Mouse (Mus musculus) ES-E14 (cell line): ENCODE measurements at regions not wholly inside any gene's neighbourhood (a gene's known extent, or its start where the extent isn't known, plus 50 kb on each side); places are given as distances from the start of the nearest gene placed in this dataset.
"Not testable (repeated sequence)": the region's sequence is repeated elsewhere in the genome, so short reads cannot be mapped to it uniquely, and the experiment has no call there.

Source experiments
- DNase-seq: peaks from one replicate; pipeline ENCODE4 v3.0.0-alpha.2; 2013; ENCODE audit warnings: low read depth, low spot score
- H3K27ac ChIP-seq: 2 replicates; pipeline ENCODE4 v1.5.1; 2012; ENCODE audit warnings: low read depth, mild to moderate bottlenecking, low read length, moderate library complexity, mixed read lengths; ENCODE audit not compliant: poor library complexity, insufficient read depth, severe bottlenecking
- H3K36me3 ChIP-seq: 2 replicates; pipeline ENCODE4 v1.6.1; 2012; ENCODE audit warnings: mild to moderate bottlenecking, low read length, moderate library complexity, mixed read lengths; ENCODE audit not compliant: control insufficient read depth, poor library complexity, insufficient read depth, severe bottlenecking
- H3K4me1 ChIP-seq, 2 experiments: fragments of 150-350 bp in 1 of 2; sonication (generic) in 1 of 2; 2 replicates each; pipeline ENCODE4 v1.6.1; 2012; ENCODE audit warnings: low read length in 2 of 2, mild to moderate bottlenecking in 1 of 2, mixed read lengths in 1 of 2; ENCODE audit not compliant: control insufficient read depth in 2 of 2, insufficient read depth in 2 of 2, poor library complexity in 1 of 2
- H3K4me3 ChIP-seq, 2 experiments: fragments of 150-350 bp in 1 of 2; sonication (generic) in 1 of 2; 2 replicates each; pipeline ENCODE4 v1.5.1; 2012; ENCODE audit warnings: low read length in 2 of 2, low read depth in 1 of 2, mild to moderate bottlenecking in 1 of 2, mixed read lengths in 1 of 2; ENCODE audit not compliant: insufficient read depth in 1 of 2, poor library complexity in 1 of 2, severe bottlenecking in 1 of 2
- H3K9ac ChIP-seq: 2 replicates; pipeline ENCODE4 v1.6.1; 2012; ENCODE audit warnings: low read depth, mild to moderate bottlenecking, low read length, mixed read lengths; ENCODE audit not compliant: poor library complexity, insufficient read depth, severe bottlenecking
- H3K9me3 ChIP-seq: fragments of 150-350 bp; sonication (generic); 2 replicates; pipeline ENCODE4 v1.6.1; 2012; ENCODE audit warnings: low read depth, mild to moderate bottlenecking, low read length; ENCODE audit not compliant: control insufficient read depth, insufficient read depth
- CHD2 ChIP-seq: IDR thresholded peaks from 2 replicates; pipeline ENCODE4 v1.6.1; 2014; ENCODE audit warnings: mild to moderate bottlenecking, low read depth, low read length, inconsistent platforms
- HCFC1 ChIP-seq: IDR thresholded peaks from 2 replicates; pipeline ENCODE4 v1.6.1; 2012; ENCODE audit warnings: low read length, inconsistent platforms, borderline replicate concordance; ENCODE audit not compliant: insufficient read depth
- MAFK ChIP-seq: IDR thresholded peaks from 2 replicates; pipeline ENCODE4 v1.6.1; 2014; ENCODE audit warnings: mild to moderate bottlenecking, low read depth, low read length, inconsistent platforms; ENCODE audit not compliant: insufficient read depth
- ZC3H11A ChIP-seq: IDR thresholded peaks from 2 replicates; pipeline ENCODE4 v1.6.1; 2012; ENCODE audit warnings: low read depth, mild to moderate bottlenecking, inconsistent platforms, low read length, borderline replicate concordance
- ZNF384 ChIP-seq: IDR thresholded peaks from 2 replicates; pipeline ENCODE4 v1.6.1; 2012; ENCODE audit warnings: low read depth, low read length, inconsistent platforms
- in situ Hi-C, 2 experiments: fragments of 600-800 bp; cut with MboI; formaldehyde crosslinking; loops; one replicate each; pipeline ENCODE4 v1.15.1; 2025; ENCODE audit warnings: low sequenced_read_pairs in 2 of 2, inconsistent platforms in 1 of 2; ENCODE audit not compliant: unreplicated experiment in 2 of 2

DNA sequence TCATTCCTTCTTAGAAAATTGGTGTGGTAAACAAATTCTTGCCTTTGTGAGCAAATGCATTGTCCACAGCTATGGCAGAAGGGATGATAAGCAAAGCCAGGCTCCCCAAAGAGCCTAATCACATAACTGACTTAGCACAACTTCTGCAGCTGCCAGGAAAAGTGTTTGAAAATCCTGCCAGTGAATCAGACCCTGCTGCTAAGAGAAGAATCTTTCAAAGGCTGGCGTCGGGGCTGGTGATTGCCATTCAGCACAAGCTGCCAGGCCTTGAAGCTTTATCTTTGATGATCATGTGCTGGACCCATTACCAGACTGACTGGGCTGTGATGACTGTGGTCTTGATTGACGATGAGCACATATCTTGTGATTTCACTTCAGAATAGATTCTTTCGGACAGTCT lies 713.9 kb upstream of the Tex47 start:
- H3K4me3 ChIP-seq, result no peak overlapping the region
- TF ChIP-seq MAFK (no peak), CHD2 (no peak), HCFC1 (no peak), ZNF384 (no peak), ZC3H11A (no peak)
- DNase-seq, result no peak
- no peak overlapping the region for H3K9ac ChIP-seq
- H3K36me3 ChIP-seq, result no peaks in the 10 kb centered on the region
- no peaks in the 10 kb centered on the region for H3K4me1 ChIP-seq
- no peak overlapping the region for H3K27ac ChIP-seq
- H3K9me3 ChIP-seq, result no peaks in the 10 kb centered on the region
- in situ Hi-C loops, result no loop called here

DNA sequence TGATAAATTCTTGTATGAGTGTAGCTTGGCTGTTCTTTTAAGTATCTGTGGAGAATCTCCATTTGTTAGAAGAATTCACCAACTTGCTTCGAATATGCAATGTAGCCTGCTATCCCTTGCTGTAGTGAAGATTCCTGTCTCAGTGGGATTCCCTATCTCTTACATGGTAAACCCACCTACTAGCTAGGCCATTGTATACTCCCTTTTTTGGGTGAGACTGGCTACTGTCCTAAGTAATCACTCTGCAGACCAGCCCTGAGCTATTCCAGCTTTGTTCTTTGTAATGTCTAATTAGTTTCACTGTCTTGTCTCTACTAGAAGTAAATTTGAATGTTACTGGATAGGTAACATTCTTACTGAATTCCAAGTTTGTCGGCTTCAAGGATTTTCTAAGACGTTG lies 692.8 kb upstream of the Tex47 start:
- H3K4me3 ChIP-seq, H3K27ac ChIP-seq, H3K36me3 ChIP-seq, H3K4me1 ChIP-seq, H3K9ac ChIP-seq, H3K9me3 ChIP-seq, in situ Hi-C loops, DNase-seq: not testable (repeated sequence)

DNA sequence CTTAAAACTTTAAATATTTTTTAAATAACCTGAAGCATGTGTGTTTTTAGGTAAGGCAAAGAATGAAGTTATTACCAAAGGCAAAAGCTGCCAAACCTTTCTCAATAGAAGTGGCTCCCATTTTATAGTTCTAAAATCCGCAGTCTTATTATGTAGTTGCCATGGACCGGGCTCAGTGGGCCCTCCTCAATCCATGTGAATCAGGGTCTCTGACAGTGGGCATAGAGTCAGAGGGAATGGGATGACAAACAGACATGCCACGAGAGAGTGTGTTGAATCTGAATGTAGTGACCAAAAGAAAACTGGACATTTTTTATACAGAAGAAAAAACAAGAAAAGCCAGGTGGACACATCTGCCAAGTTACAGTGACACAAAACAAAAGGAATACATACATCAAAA lies 659.0 kb upstream of the Tex47 start:
- Histone ChIP-seq H3K4me1 (no peaks in the 10 kb centered on the region), H3K9me3 (no peaks in the 10 kb centered on the region), H3K27ac (no peak overlapping the region), H3K36me3 (no peaks in the 10 kb centered on the region), H3K4me3 (no peak overlapping the region), H3K9ac (no peak overlapping the region)
- TF ChIP-seq CHD2 (no peak), HCFC1 (no peak), ZC3H11A (no peak), MAFK (no peak), ZNF384 (no peak)
- in situ Hi-C loops, result no loop called here
- DNase-seq, result no peak

DNA sequence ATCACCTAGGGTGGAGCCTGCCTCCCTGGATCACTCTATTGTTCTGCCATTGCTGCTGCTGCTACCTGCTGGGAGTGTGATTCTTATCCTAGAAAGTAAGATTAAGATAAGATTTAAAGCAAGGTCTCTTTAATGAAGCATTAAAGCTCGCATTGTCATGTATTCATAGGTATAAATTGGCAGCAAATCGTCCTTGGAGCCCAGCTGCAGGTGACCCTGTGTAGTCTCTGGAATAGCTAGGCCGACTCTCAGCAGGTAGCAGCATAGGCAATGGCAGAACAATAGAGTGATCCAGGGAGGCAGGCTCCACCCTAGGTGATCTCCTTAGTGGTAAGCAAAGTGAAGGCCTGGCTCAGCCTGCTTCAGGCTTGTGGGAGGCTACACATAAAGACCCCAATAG lies 627.7 kb upstream of the Tex47 start:
- H3K9ac ChIP-seq, in situ Hi-C loops, H3K27ac ChIP-seq, H3K9me3 ChIP-seq, H3K4me1 ChIP-seq, H3K4me3 ChIP-seq, H3K36me3 ChIP-seq: not testable (repeated sequence)
- peak; percentile 40 for DNase-seq

DNA sequence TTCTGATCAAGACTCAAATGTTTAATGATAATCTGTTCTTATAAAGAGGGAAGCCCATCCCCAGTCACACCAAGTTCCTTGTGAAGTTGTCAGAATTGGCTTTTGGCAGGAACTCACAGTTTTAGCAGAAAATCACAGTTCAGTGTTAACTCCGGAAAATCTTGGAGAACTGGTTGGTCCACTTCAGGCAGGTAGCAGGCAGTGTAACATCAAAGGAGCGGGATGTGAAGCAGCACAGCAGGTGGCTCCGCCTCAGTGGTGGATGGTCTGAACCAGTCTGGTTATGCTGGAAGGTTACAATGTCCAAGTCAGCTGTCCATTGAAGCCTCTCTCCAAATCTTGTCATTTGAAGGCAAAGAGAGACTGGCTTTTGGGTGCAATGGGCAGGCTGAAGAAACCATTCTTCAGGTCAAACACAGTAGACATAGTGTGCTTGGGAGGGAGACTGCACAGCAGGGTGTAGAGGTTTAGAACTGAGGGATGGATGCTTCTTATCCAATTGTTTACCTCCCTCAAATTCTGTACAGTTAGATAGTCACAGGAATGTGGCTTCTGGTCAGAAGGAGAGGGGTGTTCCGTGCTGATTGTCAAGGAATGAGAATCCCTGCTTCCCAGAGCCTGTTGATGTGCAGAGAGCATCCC lies 594.1 kb upstream of the Tex47 start:
- in situ Hi-C loops, result no loop called here
- no peaks in the 10 kb centered on the region for H3K9me3 ChIP-seq
- no peaks in the 10 kb centered on the region for H3K36me3 ChIP-seq
- H3K27ac ChIP-seq, result no peak overlapping the region
- TF ChIP-seq HCFC1, result no peak
- no peak for TF ChIP-seq ZNF384
- TF ChIP-seq CHD2, result no peak
- no peak for TF ChIP-seq ZC3H11A
- TF ChIP-seq MAFK, result no peak
- DNase-seq, result no peak
- no peak overlapping the region for H3K4me3 ChIP-seq
- no peak overlapping the region for H3K9ac ChIP-seq
- no peaks in the 10 kb centered on the region for H3K4me1 ChIP-seq
